Mouse (Mus musculus) thymus, postnatal 0 days (tissue): ENCODE data around the gene Etfa. TPM values are rescaled to one million over a fixed set of nuclear protein-coding genes. Genes with fewer than 3 reads are reported as not detected.

Experiments used
- DNase-seq: peaks from one replicate; pipeline ENCODE4 v3.0.0-alpha.2; 2015; ENCODE audit warnings: low spot score
- polyA plus RNA-seq: library from polyadenylated mRNA; unstranded; fragments of >200 nt; fragmentation: Nextera tagmentation; extraction: Ambion mirVana; gene quantifications from 2 replicates; pipeline ENCODE4 v1.2.1, GENCODE M21; 2015

Gene Etfa
- polyA plus RNA-seq, 1 experiment from 2014 or later = 253 TPM

DNA sequence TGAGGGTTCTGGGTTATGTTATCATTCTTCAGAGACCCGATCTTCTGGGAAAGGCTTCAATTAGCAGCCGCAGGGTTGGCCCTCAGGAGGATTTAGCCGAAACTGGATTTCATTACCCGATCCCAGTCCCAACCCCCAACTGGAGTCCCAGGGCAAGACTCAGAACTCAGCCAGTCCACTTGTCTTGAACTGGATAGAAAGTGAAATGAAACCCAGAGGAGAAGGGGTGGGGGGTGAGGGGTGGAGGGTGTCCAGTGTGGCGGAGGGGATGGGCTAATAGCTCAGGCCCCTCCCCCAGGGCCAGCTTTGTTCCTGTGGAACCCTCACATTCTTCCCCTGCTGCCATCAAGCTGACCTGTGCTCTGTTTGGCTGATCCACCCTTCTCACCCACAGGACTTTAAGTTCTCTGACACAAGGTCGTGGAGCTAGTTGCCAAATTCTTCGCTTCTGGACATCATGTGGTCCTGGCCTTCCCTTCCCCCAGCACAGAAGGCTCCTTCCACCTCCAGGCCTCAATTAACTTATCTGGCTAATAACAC is 86.7 kb downstream of the Etfa start:
- DNase-seq = no peak

DNA sequence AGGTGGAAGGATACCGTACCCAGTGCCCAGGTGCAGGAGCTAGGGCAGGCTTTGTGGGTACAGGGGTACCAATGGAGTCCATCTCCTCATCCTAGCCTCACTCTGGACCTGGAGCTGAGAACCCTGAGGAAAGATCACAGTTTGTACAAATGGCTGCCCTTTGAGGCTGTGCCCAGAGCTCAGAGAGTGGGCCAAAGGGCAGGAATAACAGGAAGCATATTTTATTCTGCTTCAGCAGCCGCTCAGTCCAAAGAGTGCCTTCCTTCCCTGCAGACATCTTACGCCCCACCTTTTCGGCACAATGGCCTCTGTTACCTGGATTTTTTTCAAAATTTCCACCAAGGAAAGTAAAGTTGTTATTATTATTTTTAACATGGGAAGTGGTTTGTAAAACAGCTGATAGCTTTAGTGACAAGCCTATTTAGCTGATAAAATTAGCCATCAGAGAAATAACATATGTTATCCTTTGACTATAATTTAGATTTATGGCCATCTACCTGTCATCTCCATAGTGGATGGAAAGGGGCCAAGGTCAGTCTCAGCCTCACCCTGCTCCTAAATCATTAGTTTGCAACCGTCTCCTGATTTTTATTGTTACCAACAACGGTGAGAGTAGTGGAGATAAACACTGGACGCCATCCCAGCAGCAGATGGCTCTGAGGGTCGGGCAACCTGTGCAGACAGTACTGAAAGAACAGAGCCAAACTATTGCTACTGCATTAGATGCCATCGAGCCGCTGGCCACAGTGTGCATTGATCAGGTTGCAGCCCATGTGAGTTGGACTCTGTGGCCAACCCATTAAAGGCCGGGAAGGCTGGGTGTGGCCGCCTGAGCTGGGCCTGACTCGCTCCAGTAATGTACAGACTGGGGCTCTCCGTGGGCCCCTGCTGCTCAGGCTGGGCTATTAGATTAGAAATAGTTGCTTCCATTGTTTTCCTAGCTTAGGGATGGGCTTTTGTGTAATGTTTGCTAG is 88.3 kb downstream of the Etfa start:
- DNase-seq = no peak

DNA sequence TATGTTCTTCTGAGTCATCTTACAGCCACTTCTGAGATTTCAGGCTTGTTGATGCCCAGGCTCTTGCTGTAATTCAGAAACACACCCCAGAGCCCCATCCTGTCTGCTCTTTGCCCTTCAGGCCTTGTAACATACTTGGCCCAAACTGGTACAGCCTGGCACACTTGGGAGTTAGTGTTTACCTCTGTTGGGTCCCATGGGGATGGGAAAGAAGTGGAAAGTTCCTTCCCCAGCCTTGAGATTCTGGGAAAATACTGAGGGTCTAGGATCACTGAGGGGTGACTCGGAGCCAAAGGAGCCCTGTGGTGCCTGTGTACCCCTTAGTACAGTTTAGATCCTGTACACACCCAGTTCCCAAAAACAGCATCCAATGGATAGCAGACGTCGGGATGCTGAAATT is 90.3 kb downstream of the Etfa start:
- no peak for DNase-seq

DNA sequence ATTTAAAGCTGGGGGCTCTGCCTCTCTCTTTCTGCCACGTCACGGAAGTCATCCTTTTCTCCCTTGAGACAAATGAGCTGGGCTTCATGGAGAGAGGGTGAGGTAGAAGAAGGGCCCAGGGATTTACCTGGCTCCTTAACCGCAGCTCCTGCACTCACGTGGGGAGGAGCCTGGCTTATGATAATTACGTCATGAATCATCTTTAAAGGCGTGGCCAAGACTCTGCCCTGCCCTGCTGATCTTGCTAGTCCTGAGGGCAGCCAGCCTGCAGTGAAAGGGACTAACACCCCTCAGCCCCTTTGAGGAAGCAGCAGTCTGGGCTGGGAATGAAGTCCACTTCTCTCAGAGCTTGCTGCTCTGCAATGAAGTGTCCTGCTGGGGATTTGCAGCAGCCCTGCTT is 100.9 kb downstream of the Etfa start:
- no peak for DNase-seq

DNA sequence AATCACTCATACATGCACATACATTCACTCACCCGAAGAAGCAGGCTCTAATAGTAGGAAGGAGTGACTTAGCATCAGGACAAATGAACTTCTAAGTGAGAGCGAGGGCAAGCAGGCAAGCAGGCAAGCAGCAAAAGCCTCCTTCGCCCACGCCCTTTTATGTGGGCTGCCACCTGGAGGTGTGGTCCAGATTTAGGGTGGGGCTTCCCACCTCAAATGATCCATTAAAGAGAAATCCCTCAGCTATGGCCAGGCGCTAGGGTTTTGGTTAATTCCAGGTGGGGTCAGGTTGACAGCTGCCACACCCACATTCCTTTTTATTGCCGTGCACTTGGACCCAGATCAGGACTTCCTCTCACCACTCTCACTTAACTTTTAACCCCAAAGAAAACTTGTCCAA is 101.6 kb downstream of the Etfa start:
- no peak for DNase-seq

DNA sequence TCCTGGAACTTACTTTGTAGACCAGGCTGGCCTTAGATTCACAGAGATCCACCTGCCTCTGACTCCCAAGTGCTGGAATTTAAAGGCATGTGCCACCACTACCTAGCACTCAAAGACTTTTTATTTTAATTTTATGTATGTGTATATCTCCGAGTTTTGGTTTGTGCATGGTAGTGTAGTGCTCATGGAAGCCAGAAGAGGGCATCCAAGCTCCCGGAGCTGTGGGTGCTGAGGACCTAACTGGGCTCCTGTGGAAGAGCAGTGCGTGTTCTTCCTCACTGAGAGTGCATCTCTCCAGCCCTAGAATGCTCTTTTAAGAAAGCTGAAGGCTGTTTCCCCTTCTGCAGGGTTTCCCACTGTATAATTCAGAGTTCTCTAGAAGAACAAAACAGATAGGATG is 102.2 kb downstream of the Etfa start:
- DNase-seq = no peak

DNA sequence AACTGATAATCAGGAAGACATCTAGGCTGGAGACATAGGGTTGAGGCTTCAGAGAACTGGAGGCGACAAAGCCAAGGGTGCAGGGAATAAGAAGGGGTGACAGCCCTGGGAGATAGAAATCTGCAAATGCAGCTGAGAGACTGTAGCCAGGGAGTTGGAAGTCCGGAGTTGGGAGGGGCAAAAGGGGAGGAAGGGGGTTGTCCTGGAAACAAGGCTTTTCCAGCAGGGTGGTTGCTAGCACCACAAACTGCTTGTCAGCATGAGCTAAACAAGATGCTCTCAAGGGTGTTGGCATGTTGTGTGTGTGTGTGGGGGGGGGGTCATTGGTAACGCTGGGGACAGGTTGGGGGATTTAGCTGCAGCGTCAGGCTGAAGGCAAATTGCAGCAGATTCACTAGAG is 103.2 kb downstream of the Etfa start:
- no peak for DNase-seq

DNA sequence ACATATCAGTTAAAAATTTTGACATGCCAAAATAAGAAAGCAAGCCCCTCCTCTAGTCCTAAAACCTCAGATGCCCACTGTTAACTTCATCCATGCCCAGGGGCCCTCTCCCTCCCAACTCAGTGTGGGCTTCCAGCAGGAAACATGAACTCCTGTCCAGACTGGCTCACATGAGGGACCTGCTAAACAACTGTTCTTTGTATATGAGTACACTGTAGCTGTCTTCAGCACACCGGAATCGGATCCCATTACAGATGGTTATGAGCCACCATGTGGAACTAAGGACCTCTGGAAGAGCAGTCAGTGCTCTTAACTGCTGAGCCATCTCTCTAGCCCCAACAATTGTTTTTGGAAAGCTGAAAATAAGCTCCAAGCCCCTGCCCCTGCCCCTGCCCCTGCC is 105.3 kb downstream of the Etfa start:
- no peak for DNase-seq

DNA sequence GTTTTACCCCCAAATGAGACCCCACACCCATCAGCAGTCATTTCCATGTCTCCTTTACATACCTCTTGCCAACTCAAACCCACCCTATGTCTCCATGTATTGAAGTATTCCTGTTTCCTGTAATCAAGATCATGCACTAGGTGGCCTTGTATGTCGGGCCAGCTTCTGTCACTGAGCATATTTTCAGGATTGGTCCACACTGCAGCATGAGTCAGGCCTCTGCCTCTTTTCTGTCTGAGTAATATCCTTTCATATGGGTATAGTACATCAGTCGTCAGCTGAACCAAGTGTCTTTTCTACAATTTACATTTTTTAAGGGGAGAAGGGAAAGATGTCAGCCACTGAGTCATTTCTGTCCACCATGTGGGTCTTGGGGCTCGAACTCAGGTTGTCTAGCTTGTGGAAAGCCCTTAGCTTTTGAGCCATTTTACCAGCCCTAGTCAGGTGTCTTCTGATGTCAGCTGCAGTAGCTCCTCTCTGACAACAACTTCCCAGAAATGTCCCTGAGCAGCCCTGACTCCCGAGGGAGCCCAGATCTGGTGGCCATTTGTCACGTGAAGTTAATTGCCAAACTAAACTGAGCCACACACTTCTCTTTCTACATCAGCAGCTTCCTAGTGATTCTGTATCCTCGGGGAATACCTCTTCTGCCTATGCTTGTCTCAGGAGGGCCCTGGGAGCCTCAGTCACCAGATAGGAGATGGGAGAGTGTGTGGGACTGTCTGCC is 106.9 kb downstream of the Etfa start:
- no peak for DNase-seq

Other genes starting within 250 kb of the Etfa start
- 1.6 and 1.7 TPM in 2 replicates for gene Nrg4, start 185.4 kb downstream of the Etfa start, polyA plus RNA-seq
- 0.13 TPM in 1 of 2 replicates, not detected in the other for gene Tmem266, start 185.3 kb downstream of the Etfa start, polyA plus RNA-seq
- 2.0 TPM in 2 replicates for gene Isl2, start 26.4 kb upstream of the Etfa start, polyA plus RNA-seq